Mouse (Mus musculus) limb, embryonic 12.5 days (tissue): ENCODE measurements at regions not wholly inside any gene's neighbourhood (a gene's known extent, or its start where the extent isn't known, plus 50 kb on each side); places are given as distances from the start of the nearest gene placed in this dataset.
"Not testable (repeated sequence)": the region's sequence is repeated elsewhere in the genome, so short reads cannot be mapped to it uniquely, and the experiment has no call there.

Experiments
- ATAC-seq: fragments of 200-750 bp; cut with Nextera tagmentation; 2 replicates; pipeline ENCODE4 v1.8.0; 2017; ENCODE audit warnings: low read depth, moderate TSS enrichment; ENCODE audit not compliant: insufficient number of reproducible peaks, insufficient read depth, low FRiP score, low TSS enrichment
- H3K27ac ChIP-seq: fragments of 300-500 bp; sonication (generic); 2 replicates; pipeline ENCODE4 v1.5.1; 2016; ENCODE audit warnings: mild to moderate bottlenecking, moderate library complexity
- H3K27me3 ChIP-seq: fragments of 300-500 bp; sonication (generic); 2 replicates; pipeline ENCODE4 v1.6.1; 2016; ENCODE audit warnings: mild to moderate bottlenecking, moderate library complexity
- H3K36me3 ChIP-seq: fragments of 300-500 bp; sonication (generic); 2 replicates; pipeline ENCODE4 v1.6.1; 2016; ENCODE audit warnings: mild to moderate bottlenecking, moderate library complexity
- H3K4me1 ChIP-seq: fragments of 300-500 bp; sonication (generic); replicated peaks from 2 replicates; pipeline ENCODE4 v1.6.1; 2016
- H3K4me2 ChIP-seq: fragments of 300-500 bp; sonication (generic); 2 replicates; pipeline ENCODE4 v1.6.1; 2016; ENCODE audit warnings: mild to moderate bottlenecking, moderate library complexity
- H3K4me3 ChIP-seq: fragments of 300-500 bp; sonication (generic); replicated peaks from 2 replicates; pipeline ENCODE4 v1.5.1; 2016; ENCODE audit warnings: mild to moderate bottlenecking
- H3K9ac ChIP-seq: fragments of 300-500 bp; sonication (generic); replicated peaks from 2 replicates; pipeline ENCODE4 v1.6.1; 2016; ENCODE audit warnings: mild to moderate bottlenecking, moderate library complexity
- H3K9me3 ChIP-seq: fragments of 300-500 bp; sonication (generic); 2 replicates; pipeline ENCODE4 v1.6.1; 2016; ENCODE audit warnings: mild to moderate bottlenecking, moderate library complexity
- WGBS: fragments of 180-500 bp; shearing (Covaris S2); methylation state at CpG from one replicate; pipeline ENCODE4 v1.1.7; 2016; 5-methylcytosine and 5-hydroxymethylcytosine counted together

GRCm38 (mm10) chr3:11323101-11323500 is 987.6 kb upstream of the Gm38303 start:
- Histone ChIP-seq H3K4me1 (no peaks in the 10 kb centered on the region), H3K9ac (no peak overlapping the region), H3K27me3 (no peaks in the 10 kb centered on the region), H3K27ac (no peak overlapping the region), H3K36me3 (no peaks in the 10 kb centered on the region), H3K4me3 (no peak overlapping the region), H3K9me3 (no peaks in the 10 kb centered on the region), H3K4me2 (no peak overlapping the region)
- no peak for ATAC-seq
- WGBS, result 61% methylated on average over 2 of the region's 2 CpGs

GRCm38 (mm10) chr3:11293001-11293400 is 957.5 kb upstream of the Gm38303 start:
- WGBS, result 84% methylated on average over 3 of the region's 3 CpGs
- Histone ChIP-seq H3K4me1 (no peaks in the 10 kb centered on the region), H3K27me3 (no peaks in the 10 kb centered on the region), H3K9me3 (no peaks in the 10 kb centered on the region), H3K27ac (no peak overlapping the region), H3K4me3 (no peak overlapping the region), H3K36me3 (no peaks in the 10 kb centered on the region), H3K4me2 (no peak overlapping the region), H3K9ac (no peak overlapping the region)
- no peak for ATAC-seq

- no peaks in the 10 kb centered on the region for H3K27me3 ChIP-seq
- no peaks in the 10 kb centered on the region for H3K9me3 ChIP-seq
- ATAC-seq, result no peak
- H3K27ac ChIP-seq, result no peak overlapping the region
- WGBS, result 80% methylated on average over 3 of the region's 3 CpGs
- H3K4me3 ChIP-seq, result no peak overlapping the region
- no peaks in the 10 kb centered on the region for H3K4me1 ChIP-seq
- no peak overlapping the region for H3K4me2 ChIP-seq
- no peak overlapping the region for H3K9ac ChIP-seq
- no peaks in the 10 kb centered on the region for H3K36me3 ChIP-seq
These were observed 925.6 kb upstream of the Gm38303 start for GRCm38 (mm10) chr3:11261052-11261451.

GRCm38 (mm10) chr3:11213996-11214395 is 878.5 kb upstream of the Gm38303 start:
- no peak for ATAC-seq
- H3K9ac ChIP-seq, result no peak overlapping the region
- H3K27me3 ChIP-seq, result no peaks in the 10 kb centered on the region
- H3K4me3 ChIP-seq, result no peak overlapping the region
- H3K36me3 ChIP-seq, result no peaks in the 10 kb centered on the region
- no peaks in the 10 kb centered on the region for H3K4me1 ChIP-seq
- no peak overlapping the region for H3K27ac ChIP-seq
- no peak overlapping the region for H3K4me2 ChIP-seq
- 90% methylated on average over 2 of the region's 2 CpGs for WGBS
- no peaks in the 10 kb centered on the region for H3K9me3 ChIP-seq

GRCm38 (mm10) chr3:11212921-11213648 is 877.6 kb upstream of the Gm38303 start:
- H3K9me3 ChIP-seq, ATAC-seq, H3K27me3 ChIP-seq, H3K4me3 ChIP-seq, H3K36me3 ChIP-seq, H3K27ac ChIP-seq, H3K4me1 ChIP-seq, H3K9ac ChIP-seq: not testable (repeated sequence)
- whole genome bisulfite sequencing, result 36% methylated on average over 9 of the region's 9 CpGs
- H3K4me2 ChIP-seq, result 0 out of 2 replicates have a peak overlapping the region, but pooled peaks have one; percentile 26

GRCm38 (mm10) chr3:11212290-11212912 is 876.9 kb upstream of the Gm38303 start:
- not testable (repeated sequence) for H3K9ac ChIP-seq, H3K27me3 ChIP-seq, H3K36me3 ChIP-seq, H3K4me3 ChIP-seq, H3K27ac ChIP-seq, H3K9me3 ChIP-seq, H3K4me2 ChIP-seq, H3K4me1 ChIP-seq, ATAC-seq
- whole genome bisulfite sequencing, result 78% methylated on average over 4 of the region's 4 CpGs

- not testable (repeated sequence) for H3K4me3 ChIP-seq, H3K36me3 ChIP-seq, H3K9me3 ChIP-seq, H3K27me3 ChIP-seq, H3K4me1 ChIP-seq, ATAC-seq, H3K27ac ChIP-seq, H3K4me2 ChIP-seq, H3K9ac ChIP-seq
- WGBS, result 77% methylated on average over 9 of the region's 10 CpGs
These were observed 875.7 kb upstream of the Gm38303 start for GRCm38 (mm10) chr3:11210920-11211811.

- no peak for ATAC-seq
- H3K9me3 ChIP-seq, result no peaks in the 10 kb centered on the region
These were observed 838.5 kb upstream of the Gm38303 start for GRCm38 (mm10) chr3:11174002-11174401.

GRCm38 (mm10) chr3:11155350-11155749 is 819.9 kb upstream of the Gm38303 start:
- Histone ChIP-seq H3K9me3 (0 out of 2 replicates have a peak, but pooled peaks cover 3% of the 10 kb centered on the region), H3K27me3 (no peaks in the 10 kb centered on the region), H3K4me3 (no peak overlapping the region), H3K27ac (no peak overlapping the region), H3K9ac (no peak overlapping the region), H3K36me3 (no peaks in the 10 kb centered on the region), H3K4me2 (no peak overlapping the region), H3K4me1 (no peaks in the 10 kb centered on the region)
- 43% methylated on average over 1 of the region's 1 CpGs for WGBS
- ATAC-seq, result no peak

More at GRCm38 (mm10) chr3:11174002-11174401, 838.5 kb upstream of the Gm38303 start:
- Histone ChIP-seq H3K4me3 (no peak overlapping the region), H3K27me3 (no peaks in the 10 kb centered on the region), H3K4me2 (no peak overlapping the region), H3K4me1 (no peaks in the 10 kb centered on the region), H3K27ac (no peak overlapping the region), H3K36me3 (no peaks in the 10 kb centered on the region), H3K9ac (no peak overlapping the region)
- WGBS, result 79% methylated on average over 2 of the region's 2 CpGs
